Mouse (Mus musculus) forebrain, embryonic 14.5 days (tissue): Measurements from ENCODE around the gene Ifnlr1. TPM values are rescaled to one million over a fixed set of nuclear protein-coding genes. Genes with fewer than 3 reads are reported as not detected.

Experiments
- ATAC-seq: fragments of 200-750 bp; cut with Nextera tagmentation; 2 replicates; pipeline ENCODE4 v1.8.0; 2017; ENCODE audit warnings: mild to moderate bottlenecking, moderate library complexity
- DNase-seq: peaks from one replicate; pipeline ENCODE4 v3.0.0-alpha.2; 2015; ENCODE audit warnings: low spot score
- H3K27ac ChIP-seq: fragments of 300-500 bp; sonication (generic); 2 replicates; pipeline ENCODE4 v1.5.1; 2014; ENCODE audit warnings: low read depth, mild to moderate bottlenecking, control low read depth, low read length, moderate library complexity
- H3K27me3 ChIP-seq: fragments of 300-500 bp; sonication (generic); replicated peaks from 2 replicates; pipeline ENCODE4 v1.6.1; 2014; ENCODE audit warnings: low read length, control low read depth, mixed read lengths; ENCODE audit not compliant: control insufficient read depth, insufficient read depth
- H3K36me3 ChIP-seq: fragments of 300-500 bp; sonication (generic); 2 replicates; pipeline ENCODE4 v1.6.1; 2014; ENCODE audit warnings: low read length, control low read depth; ENCODE audit not compliant: control insufficient read depth, insufficient read depth
- H3K4me1 ChIP-seq: fragments of 300-500 bp; sonication (generic); 2 replicates; pipeline ENCODE4 v1.6.1; 2014; ENCODE audit warnings: antibody characterized with exemption, low read length, control low read depth; ENCODE audit not compliant: control insufficient read depth, insufficient read depth
- H3K4me2 ChIP-seq: fragments of 300-500 bp; sonication (generic); 2 replicates; pipeline ENCODE4 v1.6.1; 2014; ENCODE audit warnings: mild to moderate bottlenecking, control low read depth, low read length
- H3K4me3 ChIP-seq: fragments of 300-500 bp; sonication (generic); 2 replicates; pipeline ENCODE4 v1.5.1; 2014; ENCODE audit warnings: low read depth, low read length, control low read depth
- H3K9ac ChIP-seq: fragments of 300-500 bp; sonication (generic); 2 replicates; pipeline ENCODE4 v1.6.1; 2014; ENCODE audit warnings: mild to moderate bottlenecking, low read length, control low read depth, moderate library complexity
- H3K9me3 ChIP-seq: fragments of 300-500 bp; sonication (generic); replicated peaks from 2 replicates; pipeline ENCODE4 v1.6.1; 2016; ENCODE audit warnings: low read length, control low read depth, mixed read lengths; ENCODE audit not compliant: control insufficient read depth
- WGBS: fragments of 180-500 bp; shearing (Covaris S2); extraction: QIAGEN DNeasy Blood & Tissue Kit; methylation state at CpG from one replicate; pipeline ENCODE4 v1.1.7; 2014; 5-methylcytosine and 5-hydroxymethylcytosine counted together
- polyA plus RNA-seq: library from polyadenylated mRNA; unstranded; fragments of >200 nt; fragmentation: Nextera tagmentation; extraction: Ambion mirVana; gene quantifications from 2 replicates; pipeline ENCODE4 v1.2.1, GENCODE M21; 2014

The Ifnlr1 gene
- polyA plus RNA-seq, 1 experiment from 2014 or later: 0.15 TPM

DNA sequence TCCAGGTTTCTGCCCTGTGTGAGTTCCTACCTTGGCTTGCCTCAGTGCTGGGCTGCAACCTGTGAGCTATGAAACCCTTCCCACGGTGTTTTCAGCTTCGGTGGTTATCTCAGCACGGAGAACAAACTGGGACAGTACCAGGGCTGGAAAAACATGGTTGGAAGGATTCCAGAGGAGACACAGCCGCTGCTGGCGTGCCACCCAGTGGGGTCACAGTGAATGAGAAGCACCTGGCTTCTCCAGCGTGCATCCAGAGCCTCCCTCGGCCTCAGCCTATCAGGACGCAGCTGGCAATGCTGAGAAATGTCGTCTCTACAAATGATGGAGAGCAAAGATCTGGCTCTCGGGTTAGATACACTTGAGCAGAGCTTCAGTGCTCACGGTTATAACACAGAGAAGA is 40.3 kb downstream of the Ifnlr1 start:
- Histone ChIP-seq H3K4me3 (no peak overlapping the region), H3K27me3 (no peaks in the 10 kb centered on the region), H3K9ac (no peak overlapping the region), H3K4me2 (no peak overlapping the region), H3K4me1 (no peaks in the 10 kb centered on the region), H3K36me3 (no peaks in the 10 kb centered on the region), H3K27ac (no peak overlapping the region), H3K9me3 (no peaks in the 10 kb centered on the region)
- ATAC-seq (no peak), DNase-seq (peak; percentile 11)
- 76% methylated on average over 11 of the region's 11 CpGs for whole genome bisulfite sequencing

DNA sequence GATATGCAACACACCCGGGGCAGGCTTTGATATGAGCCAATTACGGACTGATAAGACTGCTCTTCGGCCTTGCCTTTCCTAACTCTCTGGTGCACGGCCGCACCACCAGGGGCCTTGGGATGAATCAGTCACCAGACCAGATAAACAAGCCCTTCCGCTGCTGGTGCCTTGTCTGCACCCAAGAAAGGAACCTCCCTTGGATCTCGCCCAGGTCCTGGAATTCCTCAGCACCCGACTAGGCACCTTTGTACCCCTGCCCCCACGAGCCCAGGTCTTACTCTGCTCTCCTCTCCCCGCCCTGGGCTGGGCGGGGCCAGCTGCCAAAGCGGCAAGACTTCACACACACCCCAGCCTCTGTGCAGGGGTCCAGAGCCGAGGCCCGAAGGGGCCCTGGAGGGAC is 41.7 kb downstream of the Ifnlr1 start, which contains the start of gene Il22ra1:
TSS of gene Il22ra1 (plus strand) at position 356 of the 400 bp plus-strand sequence.
- H3K4me1 ChIP-seq: no peaks in the 10 kb centered on the region
- no peaks in the 10 kb centered on the region for H3K9me3 ChIP-seq
- H3K4me2 ChIP-seq: no peak within 1 kb of the TSS
- no peak within 1 kb of the TSS for H3K4me3 ChIP-seq
- H3K27me3 ChIP-seq: no peaks in the 10 kb centered on the region
- no peak within 1 kb of the TSS for H3K9ac ChIP-seq
- no peak within 1 kb of the TSS for H3K27ac ChIP-seq
- WGBS: 62% methylated on average over 14 of the region's 14 CpGs
- DNase-seq (no peak), ATAC-seq (no peak)
- no peaks in the 10 kb centered on the region for H3K36me3 ChIP-seq

DNA sequence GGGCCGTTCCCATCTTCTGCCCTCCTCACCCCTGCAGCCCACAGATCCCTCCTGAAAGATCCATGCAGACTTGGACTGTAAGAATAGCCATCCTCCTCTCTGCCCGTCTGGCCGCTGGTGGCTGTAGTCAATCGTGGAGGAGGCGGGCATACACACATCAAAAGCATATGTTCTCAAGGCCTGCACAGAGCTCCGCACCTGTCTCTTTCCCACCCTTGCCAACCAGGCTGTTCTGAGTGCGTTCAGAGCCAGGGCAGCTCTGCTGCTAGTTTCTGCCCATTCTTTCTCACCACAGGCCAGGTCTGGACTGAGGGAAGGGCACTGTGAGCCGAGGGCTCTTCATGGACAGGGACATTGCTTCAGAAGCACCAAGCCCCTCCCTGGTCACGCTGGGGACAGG is 44.1 kb downstream of the Ifnlr1 start:
- no peaks in the 10 kb centered on the region; the same call in 1 of the 2 replicates for H3K9me3 ChIP-seq
- H3K36me3 ChIP-seq: no peaks in the 10 kb centered on the region
- H3K4me1 ChIP-seq: no peaks in the 10 kb centered on the region
- peak; percentile 20 for DNase-seq
- H3K27me3 ChIP-seq: no peaks in the 10 kb centered on the region
- no peak for ATAC-seq
- H3K4me3 ChIP-seq: no peak overlapping the region
- no peak overlapping the region for H3K9ac ChIP-seq
- no peak overlapping the region for H3K4me2 ChIP-seq
- H3K27ac ChIP-seq: no peak overlapping the region
- 81% methylated on average over 9 of the region's 9 CpGs for WGBS

DNA sequence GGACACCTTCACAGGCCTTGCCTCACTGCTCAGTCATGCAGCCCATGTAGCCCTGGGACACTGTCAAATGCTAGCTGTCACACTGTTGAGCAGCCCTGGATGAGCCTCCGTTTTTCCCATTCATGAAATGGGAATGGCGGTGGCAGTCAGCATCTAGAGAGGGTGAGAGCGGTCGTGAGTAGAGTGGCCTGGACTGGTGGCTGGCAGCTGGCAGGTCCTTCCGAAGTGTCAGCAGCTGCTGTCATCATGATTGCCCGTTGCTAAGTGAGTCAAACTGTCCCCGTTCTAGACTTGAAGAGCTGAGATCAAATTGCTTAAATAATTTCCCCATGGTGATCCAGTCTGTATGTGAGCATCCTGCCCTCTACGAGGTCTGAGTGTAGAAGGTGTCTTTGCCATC is 44.9 kb downstream of the Ifnlr1 start:
- H3K27me3 ChIP-seq: no peaks in the 10 kb centered on the region
- no peak overlapping the region for H3K9ac ChIP-seq
- WGBS: 78% methylated on average over 8 of the region's 8 CpGs
- no peak overlapping the region for H3K4me3 ChIP-seq
- H3K9me3 ChIP-seq: no peaks in the 10 kb centered on the region; the same call in 1 of the 2 replicates
- H3K4me1 ChIP-seq: no peaks in the 10 kb centered on the region
- ATAC-seq (no peak), DNase-seq (no peak)
- H3K4me2 ChIP-seq: no peak overlapping the region
- H3K27ac ChIP-seq: no peak overlapping the region
- H3K36me3 ChIP-seq: no peaks in the 10 kb centered on the region

DNA sequence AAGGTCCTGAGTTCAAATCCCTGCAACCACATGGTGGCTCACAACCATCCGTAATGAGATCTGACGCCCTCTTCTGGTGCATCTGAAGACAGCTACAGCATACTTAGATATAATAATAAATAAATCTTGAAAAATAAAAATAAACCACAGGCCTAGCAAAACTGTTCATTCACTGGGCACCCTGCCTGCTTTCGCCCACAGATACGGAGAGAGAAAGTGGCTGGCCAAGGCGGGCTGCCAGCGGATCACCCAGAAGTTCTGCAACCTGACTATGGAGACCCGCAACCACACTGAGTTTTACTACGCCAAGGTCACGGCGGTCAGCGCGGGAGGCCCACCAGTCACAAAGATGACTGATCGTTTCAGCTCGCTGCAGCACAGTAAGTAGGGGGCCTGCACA is 47.8 kb downstream of the Ifnlr1 start:
- Histone ChIP-seq H3K4me1 (no peaks in the 10 kb centered on the region), H3K27ac (no peak overlapping the region), H3K27me3 (no peaks in the 10 kb centered on the region), H3K4me2 (no peak overlapping the region), H3K4me3 (no peak overlapping the region), H3K9ac (no peak overlapping the region), H3K9me3 (no peaks in the 10 kb centered on the region; the same call in 1 of the 2 replicates), H3K36me3 (no peaks in the 10 kb centered on the region)
- WGBS: 96% methylated on average over 14 of the region's 14 CpGs
- DNase-seq: no peak
- no peak for ATAC-seq

DNA sequence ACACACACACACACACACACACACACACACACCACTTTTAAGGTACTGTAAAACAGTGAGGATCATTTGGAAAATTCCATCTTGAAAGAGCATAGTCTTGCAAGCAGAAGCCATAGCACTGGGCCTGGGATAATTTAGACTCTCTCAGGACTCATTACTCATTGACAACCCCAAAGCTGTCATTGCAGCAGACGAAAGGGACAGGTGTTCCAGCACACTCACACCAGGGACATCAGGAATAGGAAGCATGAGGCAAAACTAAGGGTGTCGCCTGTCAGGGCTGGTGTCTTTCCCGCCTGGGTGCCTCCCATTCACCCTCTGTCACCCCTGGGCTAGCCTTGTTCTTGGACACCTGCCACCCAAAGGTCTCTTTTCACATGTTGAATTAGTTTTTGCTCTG is 50.8 kb downstream of the Ifnlr1 start:
- Histone ChIP-seq H3K9ac (no peak overlapping the region), H3K4me1 (no peaks in the 10 kb centered on the region), H3K36me3 (no peaks in the 10 kb centered on the region), H3K4me3 (no peak overlapping the region), H3K27ac (no peak overlapping the region), H3K9me3 (no peaks in the 10 kb centered on the region; the same call in 1 of the 2 replicates), H3K4me2 (no peak overlapping the region), H3K27me3 (no peaks in the 10 kb centered on the region)
- no peak for ATAC-seq
- WGBS: 91% methylated on average over 3 of the region's 3 CpGs
- no peak for DNase-seq

DNA sequence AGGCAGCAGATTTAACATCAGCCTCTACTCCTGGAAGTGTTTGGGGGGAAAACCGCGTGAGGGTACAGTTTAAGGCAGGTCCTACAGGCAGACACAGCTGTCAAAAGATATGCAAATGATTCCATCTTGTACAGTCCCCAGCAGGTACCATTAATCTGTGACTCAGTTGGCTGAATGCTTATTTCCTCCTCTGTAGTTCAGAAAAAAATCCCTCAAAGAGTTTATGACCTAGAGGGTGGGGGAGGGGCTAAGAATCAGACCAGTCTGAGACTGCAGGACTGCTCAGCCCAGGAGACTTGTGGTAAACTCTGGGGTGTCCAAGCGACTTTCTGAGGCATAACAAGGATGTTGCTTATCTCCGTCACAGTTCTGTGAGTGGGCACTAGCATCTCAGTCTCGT is 52.1 kb downstream of the Ifnlr1 start:
- Histone ChIP-seq H3K27me3 (no peaks in the 10 kb centered on the region), H3K36me3 (no peaks in the 10 kb centered on the region), H3K4me3 (no peak overlapping the region), H3K9ac (no peak overlapping the region), H3K4me2 (no peak overlapping the region), H3K27ac (no peak overlapping the region), H3K9me3 (no peaks in the 10 kb centered on the region; the same call in 1 of the 2 replicates), H3K4me1 (no peaks in the 10 kb centered on the region)
- DNase-seq (no peak), ATAC-seq (no peak)
- WGBS: 69% methylated on average over 5 of the region's 5 CpGs

DNA sequence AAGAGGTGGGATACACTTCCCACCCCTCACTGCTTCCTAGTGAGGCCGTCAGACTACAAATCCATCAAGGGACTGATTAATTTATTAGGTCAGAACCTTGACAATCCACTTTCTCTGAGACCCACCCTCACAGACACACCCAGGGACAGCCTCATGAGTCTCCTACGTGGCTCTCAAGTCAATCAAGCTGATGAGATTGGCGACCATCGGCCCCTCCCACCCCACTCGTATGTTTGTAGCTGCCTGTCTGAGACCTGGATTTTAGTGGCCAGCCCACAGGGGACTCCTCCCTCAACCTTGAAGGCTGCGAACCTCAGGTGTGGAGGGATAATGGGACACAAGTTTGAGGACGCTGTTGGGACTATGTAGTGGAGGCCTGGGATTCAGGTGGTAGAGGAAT is 53.1 kb downstream of the Ifnlr1 start:
- H3K4me3 ChIP-seq: no peak overlapping the region
- no peak for ATAC-seq

DNA sequence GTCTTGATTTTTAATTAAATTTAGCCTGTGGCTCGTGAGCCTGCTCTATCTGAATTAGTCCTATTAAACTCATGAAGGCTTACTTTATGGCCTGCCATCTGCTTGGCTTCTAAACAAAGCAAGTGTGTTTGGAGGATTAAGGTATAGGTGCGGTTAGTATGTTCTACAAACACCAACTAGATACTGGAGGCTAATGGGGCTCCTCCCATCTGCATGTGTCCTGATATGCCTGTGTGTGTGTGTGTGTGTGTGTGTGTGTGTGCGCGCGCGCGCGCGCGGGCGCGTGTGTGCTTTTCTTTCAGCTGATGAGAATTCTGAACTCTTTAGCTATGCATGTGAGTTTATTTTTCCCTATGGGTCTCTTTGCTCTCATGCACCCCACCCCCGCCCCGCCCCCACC is 53.6 kb downstream of the Ifnlr1 start:
- no peak for ATAC-seq

More for the DNA sequence above, 53.1 kb downstream of the Ifnlr1 start:
- no peak for DNase-seq
- 80% methylated on average over 7 of the region's 7 CpGs for WGBS
- Histone ChIP-seq H3K4me1 (no peaks in the 10 kb centered on the region), H3K9me3 (no peaks in the 10 kb centered on the region; the same call in 1 of the 2 replicates), H3K27ac (no peak overlapping the region), H3K9ac (no peak overlapping the region), H3K4me2 (no peak overlapping the region), H3K36me3 (no peaks in the 10 kb centered on the region), H3K27me3 (no peaks in the 10 kb centered on the region)

More for the DNA sequence above, 53.6 kb downstream of the Ifnlr1 start:
- 91% methylated on average over 14 of the region's 14 CpGs for WGBS
- H3K9ac ChIP-seq: no peak overlapping the region
- H3K27me3 ChIP-seq: no peaks in the 10 kb centered on the region
- no peak overlapping the region for H3K4me3 ChIP-seq
- H3K27ac ChIP-seq: no peak overlapping the region
- H3K9me3 ChIP-seq: no peaks in the 10 kb centered on the region
- no peaks in the 10 kb centered on the region for H3K4me1 ChIP-seq
- H3K4me2 ChIP-seq: no peak overlapping the region
- H3K36me3 ChIP-seq: no peaks in the 10 kb centered on the region
- DNase-seq: no peak
